Mouse (Mus musculus) liver, adult 2 months (tissue): ENCODE results near the gene Smad5. TPM values are rescaled to one million over a fixed set of nuclear protein-coding genes. Genes with fewer than 3 reads are reported as not detected.

Experiments
- DNase-seq: peaks from one replicate; pipeline ENCODE4 v3.0.0-alpha.2; 2011; ENCODE audit warnings: low read depth, low spot score; ENCODE audit errors: extremely low read depth
- H3K27ac ChIP-seq: fragments of 200-500 bp; replicated peaks from 2 replicates; pipeline ENCODE4 v1.5.1; 2012; ENCODE audit warnings: low read depth, mild to moderate bottlenecking, control low read depth, inconsistent platforms, low read length; ENCODE audit not compliant: insufficient read depth
- H3K27me3 ChIP-seq: fragments of 200-500 bp; 2 replicates; pipeline ENCODE4 v1.6.1; 2012; ENCODE audit warnings: mild to moderate bottlenecking, moderate library complexity, low read length, inconsistent platforms; ENCODE audit not compliant: control insufficient read depth, insufficient read depth
- H3K36me3 ChIP-seq: fragments of 200-500 bp; 2 replicates; pipeline ENCODE4 v1.6.1; 2012; ENCODE audit warnings: low read length, inconsistent platforms; ENCODE audit not compliant: control insufficient read depth, insufficient read depth
- H3K4me1 ChIP-seq: fragments of 200-500 bp; 2 replicates; pipeline ENCODE4 v1.6.1; 2011; ENCODE audit warnings: low read length; ENCODE audit not compliant: control insufficient read depth, insufficient read depth
- H3K4me3 ChIP-seq: fragments of 200-500 bp; 2 replicates; pipeline ENCODE4 v1.5.1; 2011; ENCODE audit warnings: low read depth, mild to moderate bottlenecking, control low read depth, low read length, moderate library complexity; ENCODE audit not compliant: insufficient read depth
- H3K79me2 ChIP-seq: fragments of 200-500 bp; 2 replicates; pipeline ENCODE4 v1.6.1; 2012; ENCODE audit warnings: inconsistent platforms, mild to moderate bottlenecking, low read length, moderate library complexity; ENCODE audit not compliant: control insufficient read depth, insufficient read depth
- H3K9ac ChIP-seq: fragments of 200-500 bp; 2 replicates; pipeline ENCODE4 v1.6.1; 2012; ENCODE audit warnings: low read depth, mild to moderate bottlenecking, control low read depth, inconsistent platforms, low read length
- CTCF ChIP-seq: fragments of 200-500 bp; IDR thresholded peaks from 2 replicates; pipeline ENCODE4 v1.5.1; 2011; ENCODE audit warnings: low read depth, low read length, control low read depth
- POLR2A ChIP-seq: fragments of 200-500 bp; IDR thresholded peaks from 2 replicates; pipeline ENCODE4 v1.6.1; 2011; ENCODE audit warnings: low read length, control low read depth; ENCODE audit not compliant: insufficient read depth; ENCODE audit errors: extremely low read depth
- WGBS: fragments of 180-500 bp; shearing (Covaris S2); methylation state at CpG from one replicate; pipeline ENCODE4 v1.1.7; 2018; 5-methylcytosine and 5-hydroxymethylcytosine counted together
- polyA plus RNA-seq: library from polyadenylated mRNA; depleted of rRNA; stranded (reverse); fragments of >200 nt; gene quantifications from 2 replicates; pipeline ENCODE4 v1.2.3, GENCODE M21; 2012; rRNA removed
- total RNA-seq: library from RNA; depleted of rRNA; stranded (reverse); fragments of >200 nt; gene quantifications from 2 replicates; pipeline ENCODE4 v1.2.3, GENCODE M21; 2014; rRNA removed

Gene Smad5
- total and polyA plus RNA-seq, 2 experiments, result 10.0 to 13.1 TPM

GRCm38 (mm10) chr13:56782621-56783020 is 79.8 kb downstream of the Smad5 start:
- Histone ChIP-seq H3K9ac (no peak overlapping the region), H3K36me3 (no peaks in the 10 kb centered on the region), H3K79me2 (no peaks in the 10 kb centered on the region), H3K4me3 (no peak overlapping the region), H3K4me1 (no peaks in the 10 kb centered on the region), H3K27ac (no peak overlapping the region), H3K27me3 (no peaks in the 10 kb centered on the region)
- 84% methylated on average over 1 of the region's 1 CpGs for WGBS
- no peak for TF ChIP-seq CTCF
- no peak for TF ChIP-seq POLR2A
- no peak for DNase-seq

GRCm38 (mm10) chr13:56790683-56791082 is 87.9 kb downstream of the Smad5 start:
- 92% methylated on average over 3 of the region's 3 CpGs for WGBS
- Histone ChIP-seq H3K27ac (no peak overlapping the region), H3K79me2 (no peaks in the 10 kb centered on the region), H3K9ac (no peak overlapping the region), H3K4me3 (no peak overlapping the region), H3K27me3 (no peaks in the 10 kb centered on the region), H3K4me1 (no peaks in the 10 kb centered on the region), H3K36me3 (no peaks in the 10 kb centered on the region)
- no peak for TF ChIP-seq CTCF
- TF ChIP-seq POLR2A, result no peak
- no peak for DNase-seq

Other genes starting within 250 kb of the Smad5 start
- gene Il9, start 220.8 kb upstream of the Smad5 start, total RNA-seq, result not detected in 2 replicates
- not detected in 2 replicates for gene Il9, start 220.8 kb upstream of the Smad5 start, polyA plus RNA-seq
- gene Fbxl21, start 180.5 kb upstream of the Smad5 start, total RNA-seq, result 2.1 and 2.4 TPM in 2 replicates
- gene Fbxl21, start 180.5 kb upstream of the Smad5 start, polyA plus RNA-seq, result 1.9 and 2.8 TPM in 2 replicates
- gene Lect2, start 154.5 kb upstream of the Smad5 start, total RNA-seq, result 230 and 425 TPM in 2 replicates
- gene Lect2, start 154.5 kb upstream of the Smad5 start, polyA plus RNA-seq, result 106 and 170 TPM in 2 replicates
- 34.3 and 39.3 TPM in 2 replicates for gene Tgfbi, start 93.5 kb upstream of the Smad5 start, total RNA-seq
- 23.3 and 27.2 TPM in 2 replicates for gene Tgfbi, start 93.5 kb upstream of the Smad5 start, polyA plus RNA-seq
- gene Gm45623, start 50.8 kb downstream of the Smad5 start, total RNA-seq, result not detected in 2 replicates
- not detected in 2 replicates for gene Gm45623, start 50.8 kb downstream of the Smad5 start, polyA plus RNA-seq
- gene Trpc7, start 193.0 kb downstream of the Smad5 start, total RNA-seq, result not detected in 2 replicates
- gene Trpc7, start 193.0 kb downstream of the Smad5 start, polyA plus RNA-seq, result not detected in 2 replicates